Mouse (Mus musculus): ENCODE results near the gene Enho.

- peak; percentile 76 for TF ChIP-seq CTCF (IDR thresholded peaks at IDR 0.05; ENCODE audit: low read depth, low read length)
- TF ChIP-seq POLR2A (IDR thresholded peaks at IDR 0.05; ENCODE audit: insufficient read depth, low read length): no peak
These were observed 13.2 kb upstream of the Enho start for GRCm38 (mm10) chr4:41653296-41653695.

Data from ES-Bruce4 (cell line).